Mouse (Mus musculus) activated CD4-positive, CD25-positive, alpha-beta regulatory T cell, adult 4 months (primary cell): ENCODE data around the gene Kcng4. TPM values are rescaled to one million over a fixed set of nuclear protein-coding genes. Genes with fewer than 3 reads are reported as not detected.

Experiments
- ATAC-seq: one replicate; pipeline ENCODE4 v1.8.0; 2017
- polyA plus RNA-seq, 2 experiments: library from polyadenylated mRNA; unstranded; fragments of 100-300 nt; shearing (Covaris generic); gene quantifications; one replicate each; pipeline ENCODE4 v1.2.1; 2017

The Kcng4 gene
- polyA plus RNA-seq, 2 experiments from 2014 or later: not detected

DNA sequence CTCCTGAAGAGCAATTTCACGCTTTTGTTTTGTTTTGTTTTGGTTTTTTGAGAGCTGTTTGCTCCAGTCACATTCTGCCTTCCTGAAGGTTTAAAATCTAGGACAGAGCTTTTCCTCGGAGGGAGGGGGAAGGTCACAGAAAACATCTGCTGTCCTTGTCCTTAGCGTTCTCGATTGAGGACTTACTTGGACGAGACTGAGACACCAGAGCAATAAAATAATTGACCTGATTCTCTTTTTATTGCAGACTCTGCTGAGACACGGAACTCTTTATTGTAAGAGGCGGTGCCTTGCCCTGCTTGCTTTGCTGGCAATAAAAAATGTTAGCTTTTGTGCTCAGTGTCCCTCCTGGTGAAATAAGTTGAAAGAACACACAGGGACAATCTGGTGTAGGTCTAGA is 4.3 kb upstream of the Kcng4 start:
- no peak for ATAC-seq

DNA sequence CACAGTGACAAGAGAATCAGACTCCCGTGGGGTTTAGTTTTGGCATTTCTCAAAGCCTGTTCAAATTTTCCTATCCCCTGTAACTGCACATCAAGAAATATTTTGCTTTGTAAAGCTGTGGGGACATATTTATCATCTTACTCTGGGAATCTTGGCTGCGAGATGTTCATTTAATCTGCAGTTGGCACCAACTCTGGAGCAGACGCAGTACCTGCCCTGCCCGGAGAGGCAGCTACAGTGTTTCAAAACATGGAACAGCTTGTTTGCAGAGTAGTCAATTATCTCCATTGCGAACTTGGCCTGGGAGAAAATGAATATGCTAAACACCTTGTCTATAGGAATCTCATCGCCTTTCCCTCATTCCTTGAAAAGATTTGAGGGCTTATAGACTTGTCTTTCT is 2.8 kb upstream of the Kcng4 start:
- ATAC-seq: no peak

DNA sequence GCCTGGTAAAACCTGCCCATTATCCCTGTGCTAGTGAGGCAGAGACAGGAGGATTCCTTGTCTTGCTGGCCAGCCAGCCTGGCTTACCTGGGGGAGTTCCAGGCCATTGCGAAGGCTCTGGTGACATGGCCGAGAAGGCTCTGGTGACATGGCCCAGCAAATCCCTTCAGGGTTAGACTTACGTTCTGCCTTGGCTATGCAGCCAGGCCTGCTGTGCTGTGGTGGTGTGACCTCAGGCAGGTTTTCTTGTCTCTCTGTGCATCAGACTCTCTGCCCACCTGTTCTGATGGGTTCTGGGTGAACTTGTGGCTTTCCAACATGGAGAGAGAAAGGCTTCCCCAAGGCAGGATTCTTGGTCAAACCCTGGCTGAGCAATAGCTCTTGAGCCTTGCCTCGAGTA is 1.9 kb upstream of the Kcng4 start:
- ATAC-seq: no peak

DNA sequence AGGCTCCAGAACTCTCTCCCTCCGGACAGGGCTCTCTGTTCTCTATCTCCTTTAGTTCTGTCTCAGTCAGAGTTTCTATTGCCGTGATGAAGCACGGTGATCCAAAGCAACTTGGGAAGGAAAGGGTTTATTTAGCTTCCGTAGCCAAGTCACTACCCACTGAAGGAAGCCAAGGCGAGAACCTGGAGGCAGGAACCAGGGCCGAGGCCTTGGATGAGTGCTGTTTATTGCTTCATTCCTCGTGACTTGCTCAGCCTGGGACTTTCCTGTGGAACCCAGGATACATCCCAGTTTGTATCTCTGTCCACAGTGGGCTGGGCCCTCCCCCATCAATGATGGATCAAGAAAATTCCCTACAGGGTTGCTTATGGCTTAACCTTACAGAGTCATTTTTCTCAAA is 1.3 kb upstream of the Kcng4 start:
- no peak for ATAC-seq

DNA sequence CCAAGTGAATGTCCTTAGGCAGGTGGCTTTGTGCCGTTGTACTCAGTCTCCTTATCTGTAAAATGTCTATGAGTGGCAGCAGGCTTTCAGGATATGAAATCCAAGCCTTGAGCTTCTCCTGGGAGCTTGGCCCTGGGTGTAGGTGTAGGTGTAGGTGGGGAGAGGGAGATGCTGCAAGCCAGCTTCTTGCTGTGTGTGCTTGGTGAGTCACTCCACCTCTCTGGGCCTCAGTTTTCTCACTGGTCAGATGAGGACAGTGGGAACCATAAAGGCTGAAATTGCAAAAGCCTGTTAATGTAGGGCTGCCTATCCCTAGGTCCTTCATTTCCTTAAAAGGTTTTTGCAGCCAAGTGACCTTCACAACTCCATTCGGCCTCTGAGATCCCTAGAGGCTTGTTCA is 478 bp upstream of the Kcng4 start:
- no peak for ATAC-seq

DNA sequence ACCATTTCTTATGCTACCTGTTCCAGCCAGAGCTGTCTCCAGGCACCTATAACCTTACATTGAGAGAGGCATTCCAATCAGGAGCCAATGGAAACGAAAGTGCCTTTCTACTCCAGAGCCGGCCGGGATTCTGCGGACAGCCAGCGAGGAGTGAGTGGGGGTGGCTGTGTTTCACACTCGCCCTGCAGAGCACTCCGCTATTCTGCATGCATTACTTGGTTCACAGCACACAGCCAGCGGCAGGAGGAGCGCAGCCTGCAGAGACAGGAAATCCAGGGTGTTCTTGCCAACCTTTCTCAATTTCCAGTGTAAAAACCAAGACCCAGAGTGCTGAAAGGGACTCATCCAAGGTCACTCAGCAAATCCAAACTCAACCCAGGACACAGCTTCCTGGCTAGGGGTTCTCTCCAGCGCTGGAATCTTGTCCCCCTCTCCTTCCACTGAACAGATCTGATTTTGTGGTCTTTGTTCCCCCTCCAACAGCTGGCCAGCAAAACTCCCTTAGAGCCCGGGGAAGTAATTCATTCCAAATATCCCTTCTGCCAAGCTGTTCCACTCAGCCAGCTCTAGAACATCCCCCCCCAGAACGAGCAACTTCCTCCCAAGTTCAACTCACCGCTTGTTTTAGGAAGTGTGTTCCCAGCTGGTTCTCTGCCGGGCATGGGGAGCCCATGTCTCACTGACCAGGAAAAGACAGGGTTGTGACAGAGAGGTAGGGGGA is 704 bp downstream of the Kcng4 start:
- ATAC-seq: no peak

DNA sequence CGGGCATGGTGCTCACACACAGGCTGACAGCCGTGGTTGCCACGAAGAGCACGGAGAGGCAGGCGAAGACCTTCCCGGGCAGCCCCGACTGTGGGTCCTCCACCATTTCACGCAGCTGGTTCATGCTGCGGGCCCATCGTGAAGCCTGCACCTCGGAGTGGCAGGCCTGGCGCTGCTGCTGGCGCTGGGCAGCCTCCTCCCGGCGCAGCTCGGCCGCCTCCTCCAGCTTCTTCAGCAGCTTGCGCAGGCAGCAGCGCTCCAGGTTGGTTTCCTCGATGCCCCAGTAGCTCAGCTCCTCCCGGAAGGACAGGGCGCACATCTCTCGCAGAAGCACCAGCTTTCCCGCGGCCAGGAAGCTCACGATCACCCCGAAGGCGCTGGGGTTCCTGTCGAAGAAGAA is 2.6 kb downstream of the Kcng4 start:
- no peak for ATAC-seq

DNA sequence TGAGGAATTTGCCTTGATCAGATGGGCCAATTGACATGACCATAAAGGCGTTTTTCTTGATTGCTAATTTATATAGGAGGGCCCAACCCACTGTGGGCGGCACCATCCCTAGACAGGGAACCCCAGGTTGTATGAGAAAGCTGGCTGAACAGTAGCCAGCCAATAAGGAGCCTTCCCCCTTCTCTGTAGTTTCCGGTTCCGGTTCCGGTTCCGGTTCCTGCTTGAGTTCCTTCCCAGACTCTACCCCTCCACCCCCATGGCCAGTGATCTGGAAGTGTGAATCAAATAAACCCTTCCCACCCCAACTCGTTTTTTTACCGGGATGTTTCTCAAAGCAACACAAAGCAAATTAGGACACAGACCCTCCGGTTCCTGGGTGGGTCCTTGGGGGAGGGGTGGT is 3.2 kb downstream of the Kcng4 start:
- ATAC-seq: no peak

DNA sequence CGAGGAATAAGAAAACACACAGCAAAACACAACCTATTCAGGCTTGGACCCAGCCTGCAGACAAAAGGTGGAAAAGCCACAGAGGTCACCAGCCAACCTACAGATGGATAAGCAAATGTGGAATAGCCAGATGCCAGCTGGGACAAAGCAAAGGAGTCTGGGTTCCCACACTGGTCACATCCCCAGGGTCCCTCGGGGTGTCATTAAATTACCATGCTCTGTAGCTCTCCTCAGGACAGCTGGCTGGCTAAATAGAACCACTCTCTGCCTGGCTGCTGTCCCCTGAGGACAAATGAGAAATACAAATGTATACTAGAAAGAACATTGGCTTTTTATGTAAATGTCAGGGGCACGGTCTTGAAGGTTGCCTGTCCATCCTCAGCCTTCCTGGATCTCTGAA is 4.6 kb downstream of the Kcng4 start:
- ATAC-seq: no peak

DNA sequence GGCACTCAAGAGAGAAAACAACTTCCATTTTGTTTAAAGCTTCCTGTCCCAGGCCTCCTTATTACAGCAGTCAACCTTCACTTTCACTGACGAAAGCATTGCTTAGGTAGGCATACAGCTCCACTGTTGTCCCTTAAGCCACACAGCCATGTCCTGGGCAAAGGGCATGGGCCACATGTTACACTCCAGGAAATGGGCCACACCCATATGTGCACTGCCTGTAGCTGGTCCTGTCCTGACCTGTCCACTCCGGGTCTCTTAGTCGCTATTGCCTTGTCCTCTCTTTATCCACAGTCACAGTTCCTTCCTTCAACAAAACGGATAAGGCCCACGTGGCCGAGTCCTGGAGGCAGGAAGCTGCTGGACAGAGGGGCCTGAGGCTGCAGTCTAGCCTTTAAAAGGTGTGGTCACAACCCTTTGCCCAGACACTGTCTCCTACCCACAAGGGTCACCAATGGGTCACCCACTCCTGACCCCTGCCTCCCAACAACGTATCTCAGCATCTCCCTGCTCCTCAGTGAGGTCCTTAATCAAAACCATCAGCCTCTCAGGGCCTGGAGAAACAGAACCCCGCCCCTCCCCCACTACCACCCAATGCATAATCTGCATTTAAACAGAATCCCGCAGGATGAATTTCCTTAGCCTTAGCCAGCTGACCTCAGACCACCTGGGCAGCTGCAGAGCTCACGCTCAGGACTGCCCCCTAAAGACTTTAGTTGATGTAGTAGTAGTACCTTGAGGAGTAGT is 7.7 kb downstream of the Kcng4 start:
- ATAC-seq: no peak

DNA sequence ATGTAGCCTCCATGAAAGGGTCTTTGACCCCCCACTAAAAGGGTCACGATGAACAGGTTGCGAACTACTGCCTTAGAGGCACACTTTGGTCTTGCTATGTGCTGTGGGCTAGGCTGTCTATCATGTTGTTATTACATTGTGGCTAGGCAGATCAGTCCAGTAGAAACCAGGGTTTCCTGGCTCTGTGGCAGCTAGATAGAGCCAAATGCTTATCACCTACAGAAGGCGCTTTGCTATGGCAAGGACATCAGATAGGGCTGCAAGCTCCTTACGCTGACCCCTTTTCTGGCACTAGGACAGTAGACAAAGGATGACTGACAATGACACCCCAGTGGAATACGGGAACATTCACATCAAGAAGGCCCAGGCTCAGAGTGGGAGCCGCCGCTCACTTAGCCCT is 8.3 kb downstream of the Kcng4 start:
- ATAC-seq: no peak

DNA sequence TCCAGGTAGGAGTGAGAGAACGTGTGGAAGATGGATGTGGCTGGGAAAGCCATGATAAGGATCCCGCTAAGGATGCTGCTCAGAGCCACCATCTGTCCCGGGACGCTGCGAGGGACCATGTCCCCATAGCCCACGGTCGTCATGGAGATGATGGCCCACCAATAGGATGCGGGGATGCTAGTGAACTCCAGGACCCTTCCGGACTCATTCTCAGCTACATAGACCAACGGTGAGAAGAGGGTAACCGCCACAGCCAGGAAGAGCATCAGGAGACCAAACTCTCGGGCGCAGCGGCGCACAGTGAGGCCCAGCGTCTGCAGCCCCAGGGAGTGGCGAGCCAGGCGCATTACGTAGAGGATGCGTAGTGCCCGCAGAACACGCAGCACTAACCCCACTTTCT is 9.7 kb downstream of the Kcng4 start:
- ATAC-seq: no peak

DNA sequence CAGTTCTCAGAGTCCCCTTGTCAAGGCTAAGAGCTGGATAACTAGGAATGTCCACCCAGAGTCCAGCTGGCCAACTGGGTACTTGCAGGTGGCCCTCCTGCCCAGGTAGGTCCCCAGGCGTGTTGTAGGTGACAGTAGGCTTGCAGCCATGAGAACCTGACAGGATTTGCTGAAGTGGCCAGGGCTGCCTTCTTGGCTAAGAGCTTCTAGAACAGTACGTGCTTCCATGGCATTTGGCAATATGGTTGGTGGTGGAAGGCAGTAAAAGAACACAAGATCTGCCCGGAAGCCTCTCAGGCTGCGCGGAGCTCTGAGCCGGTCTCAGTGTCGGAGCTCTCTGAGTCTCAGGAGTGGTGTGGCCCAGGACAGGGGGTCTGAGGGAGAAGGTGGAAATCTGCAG is 10.6 kb downstream of the Kcng4 start:
- no peak for ATAC-seq

DNA sequence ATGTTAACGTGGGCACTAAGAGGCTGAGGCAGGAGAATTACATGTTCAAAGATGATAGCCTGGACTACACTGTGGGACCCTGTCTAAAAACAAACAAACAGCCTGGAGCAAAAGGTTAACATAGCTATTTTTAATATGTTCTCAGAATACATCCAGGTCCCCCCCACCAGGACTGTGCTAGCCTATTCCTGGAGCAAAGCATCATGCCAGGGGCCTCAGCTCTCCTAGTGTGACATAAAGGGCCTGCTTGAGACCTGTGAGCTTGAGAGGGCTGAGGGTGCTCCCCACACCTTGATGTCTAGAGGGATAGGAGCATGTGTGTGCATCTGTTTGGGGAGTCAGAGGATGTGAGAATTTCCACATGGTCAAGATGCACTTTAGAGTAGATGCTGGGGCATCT is 11.7 kb downstream of the Kcng4 start:
- no peak for ATAC-seq

DNA sequence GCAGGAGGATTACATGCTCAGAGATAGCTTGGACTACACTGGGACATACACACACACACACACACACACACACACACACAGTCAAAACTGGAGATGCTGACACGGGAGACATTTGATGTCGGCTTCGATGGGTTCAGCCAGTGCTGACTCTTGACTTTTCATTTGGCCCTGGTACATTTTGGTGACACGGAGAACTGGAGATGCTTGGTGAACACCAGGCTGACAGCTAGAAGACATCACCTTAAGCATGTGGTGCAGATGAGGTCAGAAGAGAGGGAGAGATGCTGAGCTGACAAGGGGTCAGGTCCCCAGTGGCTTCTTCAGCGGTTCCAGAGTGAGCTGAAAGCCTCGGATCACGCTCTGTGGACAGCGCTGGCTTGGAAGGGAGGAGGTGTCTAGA is 12.4 kb downstream of the Kcng4 start:
- ATAC-seq: no peak

DNA sequence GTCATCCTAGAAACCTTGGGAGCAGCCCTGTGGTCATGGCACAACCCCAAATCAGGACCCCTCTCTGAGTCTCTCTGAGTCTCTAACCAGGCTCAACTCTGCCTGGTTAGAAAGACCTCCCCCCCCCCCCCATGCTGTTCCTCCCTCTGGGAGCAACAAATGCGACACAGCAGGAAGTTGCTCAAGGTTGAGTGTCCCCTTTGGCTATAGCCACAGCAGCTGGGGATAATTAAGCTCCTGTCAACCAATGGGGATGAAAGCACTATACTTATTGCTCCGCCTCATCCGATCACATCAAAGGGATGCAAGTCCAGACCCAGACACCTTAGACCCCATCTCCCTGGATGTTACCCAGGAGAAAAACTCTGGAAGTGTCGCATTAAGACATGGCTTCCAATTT is 12.9 kb downstream of the Kcng4 start:
- ATAC-seq: no peak

DNA sequence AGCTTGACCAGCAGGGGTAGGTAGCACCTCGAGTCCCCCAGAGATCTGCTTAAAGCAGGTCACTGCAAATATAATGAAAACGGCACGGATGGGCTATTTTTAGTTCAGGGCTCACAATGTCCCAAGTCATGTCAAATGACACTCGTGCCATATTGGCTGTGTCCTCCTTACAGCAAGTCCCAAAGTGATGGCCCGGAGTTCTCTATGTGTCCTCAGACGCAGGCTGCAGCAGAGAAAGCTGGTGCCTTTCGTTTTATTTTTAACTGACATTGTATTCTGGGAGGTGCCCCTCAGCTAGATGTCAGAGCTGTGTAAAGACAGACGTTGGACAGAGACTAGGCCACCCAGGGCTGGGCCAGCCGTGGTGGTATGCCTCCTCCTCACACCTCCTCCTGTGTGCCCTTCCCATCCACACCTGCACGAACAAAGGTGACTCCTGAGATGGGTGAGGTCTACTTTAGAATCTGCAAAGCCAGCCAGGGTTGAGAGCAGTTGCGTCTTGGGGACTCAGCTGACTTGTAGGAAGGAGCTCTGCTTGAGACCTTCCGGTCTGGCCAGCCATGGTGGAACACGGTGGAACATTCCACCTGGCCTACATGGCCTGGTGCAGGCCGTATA is 14.5 kb downstream of the Kcng4 start:
- ATAC-seq: no peak

DNA sequence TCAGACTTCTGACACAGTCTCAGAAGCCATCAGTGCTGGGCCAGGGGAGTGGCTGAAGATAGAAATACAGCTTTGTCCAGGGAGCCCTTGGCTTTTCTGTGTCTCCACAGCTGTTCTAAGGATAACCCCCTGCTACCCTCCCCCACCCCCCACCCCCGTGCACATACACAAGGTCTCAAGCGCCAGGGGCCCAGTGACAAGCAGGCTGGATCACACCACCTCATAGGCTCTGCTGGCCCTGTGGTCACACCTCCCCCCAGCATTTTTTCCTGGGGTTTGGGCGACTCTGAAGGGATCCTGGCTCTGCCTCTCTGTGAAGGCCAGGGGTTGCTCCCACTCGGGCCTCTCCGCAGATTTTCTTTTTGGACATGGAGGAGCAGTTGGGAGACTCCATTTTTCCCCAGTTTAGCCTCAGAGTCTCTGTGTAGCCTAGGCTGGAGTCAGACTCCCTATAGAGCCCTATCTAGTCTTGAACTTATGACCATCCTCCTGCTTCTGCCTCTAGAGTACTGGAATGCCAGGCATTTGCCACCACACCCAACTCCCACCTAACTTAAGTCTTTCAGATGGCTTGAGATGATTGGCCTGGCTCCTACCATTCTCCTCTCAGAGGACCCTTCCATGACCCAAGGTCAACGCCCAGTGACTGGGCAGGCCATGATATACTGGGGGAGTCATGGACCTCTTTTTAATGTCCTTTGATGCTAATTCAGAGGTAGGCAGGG is 15.2 kb downstream of the Kcng4 start:
- no peak for ATAC-seq

DNA sequence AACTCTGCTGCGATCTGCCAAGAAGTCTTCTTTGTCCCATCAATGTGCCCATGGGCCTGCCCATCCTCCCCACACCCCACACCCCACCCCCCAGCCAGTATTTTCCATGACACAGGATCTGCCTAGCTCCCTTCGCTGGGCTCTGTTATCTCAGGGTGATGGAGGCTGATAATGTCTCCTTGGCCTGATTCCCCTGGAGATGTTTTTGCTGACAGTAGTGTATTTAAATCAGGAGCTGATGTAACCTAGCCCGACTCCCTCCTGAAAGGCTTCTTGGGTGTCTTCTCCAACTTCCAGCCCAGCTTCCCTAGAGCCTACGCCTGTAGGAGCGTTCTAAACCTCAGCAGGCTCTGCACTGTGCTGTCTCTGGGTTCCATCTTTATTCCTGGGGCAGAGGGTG is 16.6 kb downstream of the Kcng4 start:
- ATAC-seq: no peak

DNA sequence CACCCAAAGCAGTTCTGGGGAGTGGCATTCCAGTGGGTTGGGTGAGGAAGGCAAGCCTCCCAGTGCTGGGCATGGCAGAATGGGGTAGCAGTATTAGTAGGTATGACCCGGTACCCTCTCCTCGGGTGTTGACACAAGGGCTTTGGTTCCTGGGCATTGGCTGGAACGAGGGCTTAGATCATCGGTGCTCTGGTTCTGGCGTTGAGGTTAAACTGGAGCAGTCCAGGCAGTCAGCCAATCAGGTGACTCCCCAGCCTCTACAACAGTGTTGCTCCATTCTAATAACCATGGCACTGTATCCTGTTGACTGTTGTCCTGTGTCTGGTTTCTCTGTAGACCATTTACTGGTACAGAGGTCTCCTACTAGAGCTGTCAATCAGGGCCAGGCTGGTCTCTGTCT is 17.9 kb downstream of the Kcng4 start:
- no peak for ATAC-seq

DNA sequence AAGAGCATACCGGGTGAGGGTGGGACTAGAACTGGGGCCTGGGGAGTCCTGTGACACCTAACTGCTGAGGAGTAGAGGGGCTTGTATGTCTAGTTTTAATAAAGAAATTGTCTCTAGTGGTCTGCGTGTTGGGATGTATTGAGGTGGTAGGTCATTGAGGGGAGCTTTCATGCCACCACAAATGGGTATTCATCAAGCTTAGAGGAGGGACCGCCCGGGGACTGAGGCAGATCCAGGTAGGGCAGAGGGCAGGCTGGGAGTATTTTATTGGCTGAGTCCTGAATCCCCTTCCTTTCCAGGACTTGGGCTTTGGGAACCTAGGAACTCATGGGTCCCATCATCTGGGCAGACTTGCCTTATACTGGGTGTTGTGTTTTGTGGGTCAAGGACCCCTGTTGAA is 18.7 kb downstream of the Kcng4 start:
- ATAC-seq: no peak

DNA sequence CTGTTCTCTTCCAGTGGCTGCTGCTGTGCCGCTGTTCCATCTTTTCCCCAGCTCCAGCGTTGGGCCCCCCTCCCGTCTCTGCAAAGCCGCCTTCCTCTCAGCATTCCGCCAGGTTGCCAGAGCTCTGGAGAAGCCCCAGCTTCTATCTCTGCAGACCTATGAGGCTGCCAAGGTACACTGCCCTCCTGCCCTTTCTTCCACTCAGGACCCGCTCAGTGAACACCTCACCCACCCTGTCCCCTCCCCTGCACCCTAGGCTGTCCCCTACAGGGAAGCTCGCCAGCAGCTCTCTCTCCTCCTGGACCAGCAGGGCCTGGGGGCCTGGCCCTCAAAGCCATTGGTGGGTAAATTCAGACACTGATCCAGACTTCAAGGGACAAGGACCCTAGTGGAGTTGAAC is 19.1 kb downstream of the Kcng4 start:
- ATAC-seq: no peak

DNA sequence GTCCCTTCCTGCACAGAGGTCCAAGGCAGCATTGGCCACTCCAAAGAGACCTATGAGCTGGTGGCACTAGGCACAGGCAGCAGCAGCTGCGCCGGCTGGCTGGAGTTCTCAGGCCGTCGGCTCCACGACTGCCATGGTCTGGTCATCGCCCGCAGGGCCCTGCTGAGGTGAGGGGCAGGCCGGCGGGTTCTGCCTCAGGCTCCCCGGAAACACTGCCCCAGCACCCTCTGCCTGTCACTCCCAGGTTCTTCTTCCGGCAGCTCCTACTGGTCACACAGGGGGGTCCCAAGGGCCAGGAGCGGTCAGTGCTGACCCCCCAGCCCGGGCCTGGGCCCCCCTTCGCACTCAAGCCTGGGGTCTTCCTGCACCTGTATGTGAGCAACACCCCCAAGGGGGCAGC is 20.4 kb downstream of the Kcng4 start:
- no peak for ATAC-seq

DNA sequence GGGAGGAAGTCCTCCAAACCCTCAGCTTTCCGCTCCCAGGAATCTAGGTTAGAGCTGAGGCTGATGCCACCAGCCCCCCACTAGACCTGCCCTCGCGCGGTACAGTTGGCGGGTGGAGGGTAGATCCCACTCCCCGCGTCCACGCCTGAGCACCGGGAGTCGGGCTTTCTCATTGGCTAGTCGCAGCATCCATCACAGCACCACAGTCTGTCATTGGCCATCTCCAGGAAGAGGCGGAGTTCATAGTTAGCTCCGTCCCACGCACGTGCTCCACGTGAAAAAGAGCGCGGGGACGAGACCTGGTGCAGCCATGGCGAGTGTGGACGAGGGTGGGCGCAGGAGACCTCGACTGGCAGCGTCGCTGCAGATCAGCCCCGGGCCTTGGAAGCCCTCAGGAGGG is 23.0 kb downstream of the Kcng4 start, which contains the start of gene Adad2:
TSS of gene Adad2 (plus strand) at position 277 of the 400 bp plus-strand sequence.
- no peak for ATAC-seq
